Mouse (Mus musculus) left cerebral cortex, postnatal 14 days (tissue): Measurements from ENCODE around the gene Nxf7. TPM values are rescaled to one million over a fixed set of nuclear protein-coding genes. Genes with fewer than 3 reads are reported as not detected.
"Not testable (repeated sequence)": the region's sequence is repeated elsewhere in the genome, so short reads cannot be mapped to it uniquely, and the experiment has no call there.

Experiments used
- DNase-seq, 2 experiments: peaks; one replicate each; pipeline ENCODE4 v3.0.0; 2021 to 2022; ENCODE audit warnings: low spot score in 2 of 2, mixed read lengths in 1 of 2
- intact Hi-C: fragments of 180-260 bp; cut with DNase I; formaldehyde crosslinking; loops from one replicate; pipeline ENCODE4 v1.15.1; 2025
- long read RNA-seq, 2 experiments: library from polyadenylated mRNA; stranded (forward); transcript quantifications; one replicate each; pipeline ENCODE4 v2.0.0; 2021
- total RNA-seq, 2 experiments: library from RNA; stranded (reverse); gene quantifications; 2 replicates each; pipeline ENCODE4 v1.2.3; 2021

The Nxf7 gene
- 1 to 10 TPM; 1.0 to 2.0 TPM for total RNA-seq
- long read RNA-seq, experiment 1 = 0 reads
- long read RNA-seq, experiment 2 = 0 reads

DNA sequence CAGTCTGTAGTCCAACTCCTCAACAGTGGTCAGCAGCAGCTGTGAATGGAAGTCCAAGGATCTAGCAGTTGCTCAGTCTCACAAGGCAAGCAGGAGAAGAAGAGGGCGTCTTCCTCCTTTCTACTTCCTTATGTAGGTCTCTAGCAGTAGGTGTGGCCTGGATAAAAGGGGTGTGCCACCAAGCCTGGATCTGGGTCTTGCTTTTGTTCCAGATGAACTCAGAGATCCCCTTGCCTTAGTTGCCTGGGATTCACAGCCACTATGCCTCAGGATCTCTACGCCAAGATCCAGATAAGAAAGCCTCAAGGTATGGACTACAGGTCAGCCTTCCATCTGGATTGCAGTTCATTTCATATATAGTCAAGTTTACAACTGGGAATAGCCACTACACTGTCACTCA lies at the start of gene Nxf7:
Gene Nxf7, minus strand, starts transcription at position 101 of the 400 bp plus-strand sequence.
- intact Hi-C loops = no loop called here

DNA sequence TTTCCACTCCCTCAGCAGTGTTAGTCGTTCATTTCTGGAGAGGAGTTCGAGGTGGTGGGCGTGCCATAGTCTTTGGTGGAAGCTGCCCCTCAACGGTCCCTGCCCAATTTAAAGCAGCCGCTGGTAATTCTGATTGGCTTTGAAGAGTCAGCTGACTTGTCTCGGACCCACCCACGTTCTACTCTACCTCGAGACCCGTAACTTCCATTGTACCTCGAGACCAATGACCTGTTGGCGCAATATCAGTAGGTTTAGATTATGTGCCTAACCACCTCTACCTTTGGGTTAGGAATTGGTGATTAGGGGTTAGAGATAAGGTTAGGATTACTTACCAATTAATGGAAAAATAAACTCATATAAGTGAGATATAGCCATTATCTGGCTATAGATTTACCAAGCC lies 29.0 kb upstream of the Nxf7 start, which contains the start of gene Prame:
Gene Prame, minus strand, starts transcription at position 101 of the 400 bp plus-strand sequence.
- DNase-seq = no peak
- intact Hi-C loops = no loop called here

More for the DNA sequence above, at the start of gene Nxf7:
- no peak for DNase-seq

DNA sequence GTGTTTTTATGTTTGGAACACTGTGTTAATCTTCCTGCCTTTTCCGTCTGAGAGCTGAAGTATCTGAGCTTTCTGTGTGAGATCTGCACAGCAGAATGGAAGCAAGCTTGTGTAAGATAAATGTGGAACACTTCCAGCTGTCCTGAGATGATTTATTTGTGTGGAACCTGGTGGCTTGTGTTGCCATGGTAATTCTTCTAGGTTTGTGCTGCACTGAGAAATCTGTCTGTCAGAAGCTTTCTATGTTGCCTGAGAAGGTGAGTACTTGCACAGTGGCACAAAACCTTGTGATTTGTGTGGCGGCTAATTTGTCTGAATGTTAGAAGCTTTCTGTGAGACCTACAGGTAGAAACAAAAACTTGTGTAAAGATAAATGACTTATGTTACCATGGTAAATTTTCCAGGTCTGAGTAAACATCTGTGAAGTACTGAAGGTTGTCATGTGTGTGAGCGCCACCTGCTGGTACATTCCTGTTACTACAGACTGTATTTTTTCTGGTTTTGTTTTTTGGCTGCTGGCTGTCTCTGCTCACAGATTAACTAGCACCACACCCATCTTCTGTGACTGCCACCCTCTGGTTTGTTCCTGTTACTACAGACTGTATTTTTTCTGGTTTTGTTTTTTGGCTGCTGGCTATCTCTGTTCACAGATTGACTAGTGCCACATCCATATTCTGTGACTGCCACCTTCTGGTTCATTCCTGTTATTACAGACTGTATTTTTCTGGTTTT lies 2.9 kb upstream of the Nxf7 start:
- DNase-seq = peak; percentile 46 to 83
- intact Hi-C loops = loop anchor here (2.0 kb wide), 1 partner anchor 47 kb away; no protein-coding TSS in a partner anchor

DNA sequence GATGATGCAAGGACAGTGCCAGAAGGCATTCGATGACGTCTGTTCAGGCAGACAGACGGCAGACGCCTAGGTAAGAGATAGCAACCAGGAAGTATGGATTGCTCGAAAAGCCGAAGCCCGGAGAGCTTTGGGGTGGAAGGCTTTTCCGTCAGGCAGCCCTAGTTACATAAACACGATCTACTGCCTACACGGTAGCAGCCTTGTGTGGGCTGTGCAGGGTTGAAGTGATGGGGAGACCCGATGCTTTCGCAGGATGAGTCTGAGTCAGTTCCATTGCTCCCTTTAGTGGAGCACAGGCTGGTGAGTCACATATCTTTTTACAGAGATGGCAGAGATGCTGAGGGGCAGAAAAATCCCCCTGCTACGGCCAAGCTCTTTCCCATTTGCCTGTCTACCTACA lies 481 bp downstream of the Nxf7 start:
- intact Hi-C loops = no loop called here
- peak; percentile 15 to 25 for DNase-seq

DNA sequence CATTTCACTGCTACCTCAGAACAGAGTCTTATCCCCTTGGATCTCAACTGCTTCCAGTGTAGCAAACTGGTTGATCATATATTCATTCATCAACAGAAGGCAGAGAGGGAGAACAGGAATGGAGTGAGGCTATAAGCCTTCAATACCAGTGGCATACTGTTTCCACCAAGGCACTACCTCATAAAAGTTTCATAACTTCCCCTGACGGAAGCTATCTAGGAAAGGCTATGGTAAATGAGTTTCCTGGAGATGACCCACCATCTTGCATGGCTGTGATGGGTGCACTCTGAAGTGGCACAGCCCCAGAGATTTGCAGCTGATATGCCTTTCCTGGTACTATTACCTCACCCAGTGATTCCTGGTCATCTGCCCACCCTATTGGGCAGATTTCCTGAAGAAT lies 22.2 kb downstream of the Nxf7 start:
- intact Hi-C loops = no loop called here
- no peak for DNase-seq

DNA sequence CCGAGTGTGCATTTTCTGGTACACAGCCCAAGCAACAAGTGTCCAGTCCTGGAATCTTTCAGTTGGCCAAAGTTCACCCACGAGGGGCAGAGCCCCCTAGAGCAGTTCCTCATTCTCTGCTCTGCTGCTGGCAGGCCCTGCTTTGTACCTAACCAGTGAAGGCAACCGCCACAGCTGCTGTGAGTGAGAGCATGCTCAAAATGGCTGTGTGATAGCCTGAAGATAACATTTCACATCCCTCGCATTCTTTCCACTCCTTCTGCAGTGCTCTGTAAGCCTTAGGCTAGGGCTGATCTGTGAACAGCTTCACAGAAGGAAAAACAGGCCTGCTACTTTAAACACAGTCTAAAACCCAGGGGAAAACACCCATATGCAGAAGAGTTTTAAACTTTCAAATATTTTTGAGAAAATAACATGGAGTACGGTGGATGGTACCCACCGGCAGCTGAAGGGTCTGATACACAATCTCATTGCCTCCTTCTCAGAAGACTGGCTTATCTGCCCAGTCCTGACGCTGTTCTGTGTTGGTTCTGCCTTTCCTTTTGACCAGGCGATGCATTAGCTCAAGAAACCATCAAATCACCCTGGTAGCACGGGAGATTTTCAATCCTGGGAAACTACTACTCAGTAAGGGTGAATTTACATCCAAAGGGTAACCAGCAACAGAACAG lies 23.5 kb downstream of the Nxf7 start:
- DNase-seq, intact Hi-C loops: not testable (repeated sequence)

DNA sequence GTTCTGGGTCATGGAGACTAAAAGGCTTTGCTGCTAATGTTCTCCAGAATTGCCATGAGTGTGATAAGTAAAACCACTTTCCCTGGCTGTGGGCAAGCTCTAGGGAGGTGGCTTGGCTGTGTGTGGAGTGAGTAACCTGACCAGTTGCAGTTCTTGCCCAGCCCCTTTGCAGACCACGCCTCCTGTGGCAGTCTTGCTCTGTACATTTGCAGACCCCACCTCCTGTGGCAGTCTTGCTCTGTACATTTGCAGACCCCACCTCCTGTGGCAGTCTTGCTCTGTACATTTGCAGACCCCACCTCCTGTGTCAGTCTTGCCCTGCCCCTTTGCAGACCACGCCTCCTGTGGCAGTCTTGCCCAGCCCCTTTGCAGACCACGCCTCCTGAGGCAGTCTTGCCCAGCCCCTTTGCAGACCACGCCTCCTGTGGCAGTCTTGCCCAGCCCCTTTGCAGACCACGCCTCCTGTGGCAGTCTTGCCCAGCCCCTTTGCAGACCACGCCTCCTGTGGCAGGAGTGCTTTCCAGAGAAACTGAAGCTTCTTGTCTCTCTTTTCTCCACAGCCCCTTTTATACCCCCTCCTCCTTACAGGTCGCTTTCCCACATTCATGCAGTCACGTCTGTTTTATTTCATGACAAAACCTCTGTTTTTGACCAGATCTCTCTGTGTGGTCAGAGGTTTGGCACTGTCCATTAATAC lies 24.2 kb downstream of the Nxf7 start:
- DNase-seq, intact Hi-C loops: not testable (repeated sequence)

DNA sequence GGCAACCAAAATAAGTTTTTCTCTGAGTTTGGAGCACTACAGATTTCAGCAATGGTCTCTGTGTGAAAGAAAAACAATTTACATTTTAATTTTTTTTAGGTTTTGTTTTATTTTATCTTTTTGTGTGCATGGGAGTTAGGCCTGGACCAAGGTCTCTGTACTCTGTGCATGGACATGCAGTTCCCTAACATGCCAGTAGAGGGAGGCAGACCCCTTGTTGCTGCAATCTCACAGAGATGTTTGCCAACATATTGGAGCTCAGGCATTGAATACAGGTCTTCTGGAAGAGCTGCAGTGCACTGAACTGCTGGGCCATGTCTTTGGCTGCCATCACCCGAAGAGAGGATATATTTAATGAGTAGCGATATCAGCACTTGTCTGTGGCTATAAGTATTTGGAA lies 29.1 kb downstream of the Nxf7 start:
- peak; percentile 33 to 80 for DNase-seq
- intact Hi-C loops = not testable (repeated sequence)

DNA sequence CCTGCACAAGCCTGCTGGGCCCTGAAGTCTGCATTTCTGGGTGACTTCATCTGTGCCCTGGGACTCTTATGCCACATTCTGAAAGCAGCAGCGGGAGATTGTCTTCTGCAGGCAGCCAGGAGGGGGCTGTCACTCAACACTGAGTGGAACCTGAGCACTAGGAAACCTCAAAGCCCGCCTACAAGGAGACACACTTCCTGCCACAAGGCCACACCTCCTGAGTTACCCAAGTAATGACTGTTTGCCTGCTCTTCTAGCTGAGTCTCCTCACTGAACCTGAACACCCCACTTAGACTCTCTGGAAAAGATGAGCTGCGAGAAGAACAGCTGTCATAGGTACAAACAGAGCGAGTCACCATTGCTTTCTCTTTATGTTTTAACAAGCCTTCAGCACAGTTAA lies 33.6 kb downstream of the Nxf7 start:
- DNase-seq, intact Hi-C loops: not testable (repeated sequence)

DNA sequence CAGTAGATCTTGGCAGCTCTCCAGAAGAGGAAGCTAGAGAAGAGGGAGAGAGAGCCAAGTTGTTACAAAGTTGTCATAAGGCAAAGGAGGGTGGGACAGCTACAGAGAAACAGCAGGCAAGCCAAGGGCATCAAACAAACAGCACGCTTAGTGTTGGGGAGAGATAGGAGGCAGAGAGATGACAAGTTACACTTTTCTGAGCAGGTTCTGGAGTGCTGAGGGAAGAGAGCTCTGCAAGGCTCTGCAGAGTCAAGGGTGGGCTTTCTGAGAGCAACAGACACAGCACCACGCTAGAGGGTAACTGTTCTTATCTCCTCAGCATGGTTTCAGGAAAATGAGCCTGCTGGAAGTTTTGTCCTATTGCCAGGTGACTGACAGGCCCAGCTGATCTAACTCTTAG lies 35.7 kb downstream of the Nxf7 start:
- intact Hi-C loops = no loop called here
- DNase-seq = no peak

DNA sequence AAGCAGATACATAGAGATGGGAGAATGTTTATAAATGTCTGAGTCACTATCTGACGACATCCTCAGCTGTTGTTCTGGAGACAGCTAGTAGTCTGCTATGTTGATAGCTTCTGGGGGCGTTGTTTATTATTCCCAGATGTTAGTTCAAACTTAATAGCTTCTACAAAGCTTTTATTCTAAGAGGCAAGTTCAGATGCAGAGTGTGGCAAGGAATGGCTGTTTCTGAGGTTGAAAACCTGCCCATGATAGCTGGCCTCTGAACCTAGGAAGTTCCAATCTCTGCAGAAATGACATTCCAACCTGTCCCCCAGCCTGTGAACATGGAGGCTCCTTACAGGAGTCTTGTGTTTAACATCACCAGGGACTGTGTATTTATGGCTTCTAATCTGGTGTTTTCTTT lies 36.9 kb downstream of the Nxf7 start:
- intact Hi-C loops, DNase-seq: not testable (repeated sequence)

DNA sequence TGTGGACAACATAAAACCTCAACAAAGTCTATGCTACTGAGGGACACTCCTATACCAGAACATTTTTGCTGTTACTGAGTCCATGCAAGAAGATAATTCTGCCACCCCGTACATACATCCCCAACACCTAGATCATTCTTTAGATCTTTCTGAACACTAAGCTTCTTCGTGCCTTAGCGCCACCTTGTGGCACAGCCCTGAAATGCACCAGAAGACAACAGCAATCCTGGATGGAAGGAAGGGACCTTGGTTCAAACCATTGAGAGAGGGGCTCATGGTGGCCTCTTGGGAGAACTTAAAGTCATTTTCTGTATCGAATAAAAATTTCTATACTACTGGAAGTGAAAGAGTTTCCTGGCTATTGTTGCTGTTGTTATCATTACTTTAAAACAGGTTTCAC lies 37.6 kb downstream of the Nxf7 start:
- DNase-seq = peak; percentile 59 to 65
- intact Hi-C loops = not testable (repeated sequence)

DNA sequence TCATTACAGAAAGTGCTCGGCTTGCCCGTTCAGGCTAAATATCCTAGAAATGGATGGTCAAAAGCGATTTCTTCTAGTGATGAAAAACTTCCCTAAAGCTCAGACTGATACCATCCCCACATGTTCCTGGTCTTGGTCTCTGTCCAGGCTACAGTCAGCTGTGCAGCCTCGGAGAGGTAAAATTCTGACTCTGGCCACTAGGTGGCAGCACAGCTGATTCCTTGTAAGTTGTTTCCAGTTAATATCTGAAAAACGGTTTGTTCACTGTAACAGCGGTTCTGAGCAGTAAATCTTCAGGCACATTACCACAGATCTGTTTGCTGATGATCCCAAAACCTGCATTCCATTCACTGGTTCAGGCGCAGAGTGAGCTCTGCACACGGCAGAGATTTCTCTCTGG lies 38.9 kb downstream of the Nxf7 start:
- intact Hi-C loops = not testable (repeated sequence)
- peak; percentile 33 to 61 for DNase-seq

Other genes starting within 250 kb of the Nxf7 start
- not detected for gene Gm5128, start 225.5 kb downstream of the Nxf7 start, total RNA-seq
- gene Gm7903, start 164.9 kb downstream of the Nxf7 start, total RNA-seq = not detected
- gene AV320801, start 104.2 kb downstream of the Nxf7 start, total RNA-seq = not detected
- gene Prame, start 28.9 kb upstream of the Nxf7 start, total RNA-seq = not detected
- not detected for gene Tcp11x2, start 95.0 kb upstream of the Nxf7 start, total RNA-seq
- not detected for gene Tmsb15a, start 126.5 kb upstream of the Nxf7 start, total RNA-seq
- 10 to 100 TPM; 30.1 to 33.8 TPM for gene Armcx5, start 144.0 kb upstream of the Nxf7 start, total RNA-seq
- 100 to 1,000 TPM; 311 to 327 TPM for gene Gprasp1, start 144.0 kb upstream of the Nxf7 start, total RNA-seq
- 10 to 100 TPM; 66.2 to 71.2 TPM for gene Bhlhb9, start 198.8 kb upstream of the Nxf7 start, total RNA-seq
- gene Gprasp2, start 240.3 kb upstream of the Nxf7 start, total RNA-seq = 100 to 1,000 TPM; 152 to 170 TPM